Mouse (Mus musculus): ENCODE results near the gene Moap1.

Gene Moap1

GRCm38 (mm10) chr12:102740285-102740684, 3.2 kb downstream of the Moap1 start:
- no peak for DNase-seq

GRCm38 (mm10) chr12:102739096-102739495, 4.4 kb downstream of the Moap1 start:
- no peak for DNase-seq

- no peak for DNase-seq
These were observed 10.1 kb downstream of the Moap1 start for GRCm38 (mm10) chr12:102733381-102733780.

- no peak for DNase-seq
These were observed 12.5 kb downstream of the Moap1 start for GRCm38 (mm10) chr12:102730798-102731619.

GRCm38 (mm10) chr12:102729855-102730797, 13.3 kb downstream of the Moap1 start:
- DNase-seq = peak; percentile 86

GRCm38 (mm10) chr12:102725761-102726175, 17.7 kb downstream of the Moap1 start:
- peak; percentile 65 for DNase-seq

GRCm38 (mm10) chr12:102725146-102725545, 18.3 kb downstream of the Moap1 start:
- DNase-seq = no peak

- no peak for DNase-seq
These were observed 19.6 kb downstream of the Moap1 start for GRCm38 (mm10) chr12:102723861-102724260.

GRCm38 (mm10) chr12:102722966-102723365, 20.5 kb downstream of the Moap1 start:
- no peak for DNase-seq

GRCm38 (mm10) chr12:102722451-102722850, 21.0 kb downstream of the Moap1 start:
- DNase-seq = no peak

- no peak for DNase-seq
These were observed 23.7 kb downstream of the Moap1 start for GRCm38 (mm10) chr12:102719552-102720315.

- no peak for DNase-seq
These were observed 28.6 kb downstream of the Moap1 start for GRCm38 (mm10) chr12:102714654-102715395.

- no peak for DNase-seq
These were observed 29.3 kb downstream of the Moap1 start for GRCm38 (mm10) chr12:102714116-102714515.

- no peak for DNase-seq
These were observed 30.2 kb downstream of the Moap1 start for GRCm38 (mm10) chr12:102713153-102713865.

GRCm38 (mm10) chr12:102710851-102711375, 32.5 kb downstream of the Moap1 start:
- DNase-seq = no peak

- DNase-seq = no peak
These were observed 33.6 kb downstream of the Moap1 start for GRCm38 (mm10) chr12:102709896-102710295.

- no peak for DNase-seq
These were observed 35.2 kb downstream of the Moap1 start for GRCm38 (mm10) chr12:102708220-102708619.

GRCm38 (mm10) chr12:102706833-102707463, 36.5 kb downstream of the Moap1 start:
- DNase-seq = no peak

GRCm38 (mm10) chr12:102705906-102706640, 37.4 kb downstream of the Moap1 start:
- DNase-seq = no peak

Data from layer of hippocampus, adult 9-11 months (tissue).